Mouse (Mus musculus): ENCODE measurements around the gene Samd3. TPM values are rescaled to one million over a fixed set of nuclear protein-coding genes. Genes with fewer than 3 reads are reported as not detected.

Gene Samd3
- total RNA-seq (2021), result not detected
- long read RNA-seq, experiment 1, result 0 reads
- long read RNA-seq, experiment 2, result 0 reads

DNA sequence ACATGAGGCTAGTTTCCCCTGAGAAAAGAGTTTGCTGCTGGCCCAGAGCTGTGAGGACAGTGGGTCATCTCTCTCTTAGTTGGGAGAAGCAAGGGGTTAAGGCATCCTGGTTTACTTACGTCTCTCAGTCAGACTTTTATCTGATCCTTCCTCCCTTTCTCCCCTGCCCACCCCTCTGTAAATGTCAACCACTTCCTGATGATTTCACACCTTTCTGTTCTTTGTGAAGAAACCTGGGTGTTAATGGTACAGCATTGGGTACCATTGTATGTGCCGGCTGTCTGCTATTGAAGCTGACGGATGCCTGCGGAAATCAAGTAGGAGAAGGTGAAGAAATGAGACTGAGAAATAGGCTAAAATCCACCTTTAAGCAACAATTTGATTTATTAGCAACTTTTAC lies at the start of gene Samd3:
Samd3 (plus strand) TSS at position 220 of the 400 bp plus-strand sequence.
- DNase-seq (ENCODE audit: low spot score), result no peak

GRCm38 (mm10) chr10:26185289-26185688 lies 44.2 kb upstream of the Samd3 start:
- DNase-seq (ENCODE audit: low spot score), result no peak

DNA sequence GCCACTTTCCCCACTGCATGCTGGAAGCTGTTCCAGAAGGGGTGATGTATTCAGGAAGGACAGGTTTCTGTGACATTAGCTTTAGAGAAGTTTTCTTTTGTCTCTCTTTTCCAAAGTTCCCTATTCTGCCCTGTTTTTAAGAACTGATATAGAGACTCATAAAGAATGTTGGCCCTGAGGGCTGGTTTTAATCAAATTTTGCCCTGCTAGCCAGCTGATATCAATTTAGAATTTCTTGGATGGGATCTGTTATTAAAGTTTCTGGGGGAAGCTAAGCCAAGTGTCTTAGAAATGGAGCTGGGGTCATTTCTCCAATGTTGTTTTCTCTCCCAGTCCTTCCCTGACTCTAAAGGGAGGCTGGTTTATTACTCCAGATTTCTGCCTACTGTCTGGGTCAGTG lies 38.7 kb upstream of the Samd3 start:
- no peak for DNase-seq (ENCODE audit: low spot score)

DNA sequence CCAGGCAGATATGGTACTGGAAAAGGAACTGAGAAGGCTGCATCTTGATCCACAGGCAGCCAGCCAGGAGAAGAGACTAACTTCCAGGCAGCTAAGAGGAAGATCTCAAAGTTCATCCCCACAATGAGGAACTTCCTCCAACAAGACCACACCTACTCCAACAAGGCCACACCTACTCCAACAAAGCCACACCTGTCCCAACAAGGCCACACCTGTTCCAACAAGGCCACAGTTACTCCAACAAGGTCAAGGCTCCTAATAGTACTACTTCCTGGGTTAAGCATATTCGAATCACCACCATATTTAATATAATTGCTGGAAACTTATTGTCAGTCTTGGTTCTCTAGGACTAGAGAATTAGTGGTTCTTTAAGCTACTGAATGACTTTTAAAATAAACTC lies 34.6 kb upstream of the Samd3 start:
- DNase-seq (ENCODE audit: low spot score), result no peak

DNA sequence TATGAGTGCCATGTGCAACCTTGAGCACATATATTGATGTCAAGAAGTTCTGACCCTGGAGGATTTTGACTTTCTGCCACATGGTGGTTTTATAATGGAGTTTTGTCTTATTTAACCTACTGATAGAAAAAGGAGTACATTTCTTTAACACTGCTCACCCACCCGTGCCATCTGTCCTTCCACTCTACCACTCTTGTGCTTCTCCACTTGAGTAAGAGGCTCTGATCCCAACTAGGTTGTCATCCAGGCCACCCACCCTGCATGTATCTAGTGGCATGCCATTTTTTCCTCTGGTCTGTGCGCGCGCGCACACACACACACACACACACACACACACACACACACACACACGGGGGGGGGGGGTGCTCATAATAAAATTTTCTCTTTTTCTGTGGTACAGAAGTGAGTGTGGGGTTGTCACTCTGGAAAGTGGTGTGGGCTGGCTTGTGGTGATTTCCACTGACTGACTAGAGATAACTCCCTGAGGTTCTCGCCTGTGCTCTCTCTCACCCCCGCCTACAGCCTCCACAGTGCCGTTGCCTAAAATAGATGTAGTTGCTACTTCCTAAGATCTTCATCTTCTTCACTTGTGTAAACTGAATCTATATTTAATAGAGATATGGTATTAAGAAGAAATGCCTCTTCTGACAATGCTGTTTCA lies 26.7 kb upstream of the Samd3 start:
- no peak for DNase-seq (ENCODE audit: low spot score)

GRCm38 (mm10) chr10:26220729-26221128 lies 8.8 kb upstream of the Samd3 start:
- DNase-seq (ENCODE audit: low spot score), result no peak

GRCm38 (mm10) chr10:26226241-26226640 lies 3.3 kb upstream of the Samd3 start:
- no peak for DNase-seq (ENCODE audit: low spot score)

DNA sequence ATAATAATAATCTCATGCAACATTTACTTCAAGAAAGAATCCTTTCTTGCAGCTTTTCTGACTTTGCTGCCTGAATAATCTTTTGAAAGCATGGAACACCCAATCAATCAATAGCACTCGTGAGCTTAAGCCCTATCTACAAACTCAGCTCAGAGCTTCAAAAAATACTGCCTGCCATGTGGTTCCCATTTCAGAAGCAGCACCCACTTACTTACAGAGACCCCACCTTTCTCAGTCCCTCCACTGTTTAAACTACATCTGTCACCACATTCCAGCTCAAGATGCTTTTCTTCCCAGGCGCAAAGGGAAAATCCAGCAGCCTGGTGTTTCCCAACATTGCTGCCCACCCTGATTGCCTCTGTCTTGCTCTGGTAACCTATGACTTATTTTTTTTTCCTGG lies 2.8 kb upstream of the Samd3 start:
- no peak for DNase-seq (ENCODE audit: low spot score)

- no peak for DNase-seq (ENCODE audit: low spot score)
Observed at GRCm38 (mm10) chr10:26228187-26228586, 1.3 kb upstream of the Samd3 start.

DNA sequence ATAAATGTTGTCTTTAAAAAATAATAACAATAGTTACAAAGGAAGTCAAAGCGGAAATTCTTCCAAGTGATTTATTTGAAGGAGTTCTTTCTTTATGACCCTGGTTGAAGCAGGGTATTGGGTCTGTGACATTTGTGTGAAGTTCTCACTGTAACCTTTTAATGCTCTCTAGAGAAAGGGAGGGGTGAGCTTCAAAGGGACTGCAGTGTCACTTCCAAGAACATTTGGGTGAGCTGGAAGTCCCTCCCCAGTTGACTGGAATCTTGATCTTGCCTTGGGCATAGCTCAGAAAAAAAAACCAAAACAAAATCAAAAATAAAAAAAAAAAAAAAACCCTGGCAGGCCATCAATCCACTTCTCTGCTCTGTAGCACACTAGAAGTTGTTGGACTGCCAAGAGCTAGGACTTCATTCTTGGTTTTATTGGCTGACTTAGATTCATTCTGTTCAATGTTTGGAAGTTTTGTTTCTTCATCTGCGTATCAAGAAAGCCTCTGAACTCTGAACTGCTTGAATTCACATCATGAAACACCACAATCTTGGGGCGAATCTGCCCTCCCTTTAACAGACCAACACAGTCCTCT lies 2.7 kb downstream of the Samd3 start:
- no peak for DNase-seq (ENCODE audit: low spot score)

GRCm38 (mm10) chr10:26238559-26238958 lies 9.1 kb downstream of the Samd3 start:
- DNase-seq (ENCODE audit: low spot score), result no peak

- no peak for DNase-seq (ENCODE audit: low spot score)
Observed at GRCm38 (mm10) chr10:26239090-26239489, 9.6 kb downstream of the Samd3 start.

DNA sequence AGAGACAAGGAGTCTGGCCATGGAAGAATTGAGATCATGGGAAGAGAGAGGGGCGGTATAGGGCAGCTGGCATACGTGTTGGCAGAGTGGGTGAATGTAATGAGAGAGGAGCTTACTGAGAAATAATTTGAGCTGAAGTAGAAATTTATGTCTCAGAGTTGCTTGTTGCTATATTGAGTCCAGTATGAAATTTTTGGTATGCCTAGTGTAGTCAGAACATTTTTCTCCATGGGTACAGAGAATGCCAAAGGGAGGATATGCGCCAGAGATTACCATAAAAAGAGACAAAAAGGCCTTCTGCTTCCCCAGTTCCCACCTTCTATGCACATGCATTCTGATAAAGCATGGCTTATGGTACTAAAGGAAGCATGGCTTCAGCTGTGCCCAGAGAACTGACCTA lies 13.7 kb downstream of the Samd3 start:
- DNase-seq (ENCODE audit: low spot score), result no peak

GRCm38 (mm10) chr10:26244466-26244865 lies 15.0 kb downstream of the Samd3 start:
- no peak for DNase-seq (ENCODE audit: low spot score)

DNA sequence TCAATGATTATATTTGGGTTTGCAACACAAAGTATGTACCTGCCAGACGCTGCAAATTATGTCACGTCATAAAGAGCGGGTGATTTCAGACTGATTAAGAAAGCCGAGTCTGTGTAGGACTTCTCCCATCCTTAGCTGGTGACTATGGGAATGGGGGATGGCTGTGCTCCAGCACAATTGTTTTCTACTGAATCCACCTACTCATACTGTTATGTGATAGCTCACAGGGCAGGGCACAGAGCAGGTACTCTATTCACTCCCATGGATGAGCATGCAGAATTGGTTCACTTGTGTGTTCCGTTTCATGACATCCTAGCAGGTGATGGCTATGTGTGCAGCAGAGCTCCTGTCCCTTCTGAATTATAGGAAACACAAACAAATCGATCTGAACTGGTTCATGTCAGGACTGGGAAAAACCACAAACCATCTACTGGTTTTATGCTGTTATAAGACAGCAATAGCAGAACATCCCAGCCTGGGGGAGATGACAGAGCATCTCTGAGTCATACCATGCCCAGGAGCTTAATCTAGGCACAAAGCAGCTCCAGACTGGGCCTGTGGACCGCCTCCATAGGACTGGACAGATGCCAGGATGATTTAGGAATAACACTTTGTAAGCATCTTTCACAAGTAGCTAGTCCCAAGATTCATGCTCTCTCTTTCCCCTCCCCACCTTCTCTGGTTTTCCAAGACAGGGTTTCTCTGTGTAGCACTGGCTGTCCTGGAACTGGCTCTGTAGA lies 20.1 kb downstream of the Samd3 start:
- no peak for DNase-seq (ENCODE audit: low spot score)

- no peak for DNase-seq (ENCODE audit: low spot score)
Observed at GRCm38 (mm10) chr10:26259908-26260307, 30.4 kb downstream of the Samd3 start.

GRCm38 (mm10) chr10:26263744-26264459 lies 34.4 kb downstream of the Samd3 start:
- DNase-seq (ENCODE audit: low spot score), result no peak

GRCm38 (mm10) chr10:26275414-26275813 lies 45.9 kb downstream of the Samd3 start:
- DNase-seq (ENCODE audit: low spot score), result no peak

GRCm38 (mm10) chr10:26280009-26280408 lies 50.5 kb downstream of the Samd3 start:
- DNase-seq (ENCODE audit: low spot score), result no peak

DNA sequence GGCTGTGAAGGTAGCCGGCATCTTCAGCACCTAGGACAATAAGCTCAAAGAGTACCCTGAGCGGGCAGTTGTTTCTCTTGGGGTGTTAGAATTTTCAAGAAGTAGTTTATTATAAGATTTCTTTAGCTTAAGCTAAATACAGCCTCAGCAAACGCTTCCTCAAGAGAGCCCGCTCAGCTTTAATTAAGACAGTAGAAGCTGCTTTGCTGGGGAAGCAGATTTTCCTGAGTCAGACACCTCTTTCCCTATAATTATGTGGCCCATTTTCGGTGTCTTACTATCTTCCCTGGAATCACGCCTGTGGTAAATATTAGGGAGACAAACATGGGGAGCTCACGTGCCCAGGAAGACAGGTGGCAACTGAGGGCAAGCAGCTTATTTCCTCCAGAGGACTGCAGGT lies 57.6 kb downstream of the Samd3 start:
- DNase-seq (ENCODE audit: low spot score), result no peak

DNA sequence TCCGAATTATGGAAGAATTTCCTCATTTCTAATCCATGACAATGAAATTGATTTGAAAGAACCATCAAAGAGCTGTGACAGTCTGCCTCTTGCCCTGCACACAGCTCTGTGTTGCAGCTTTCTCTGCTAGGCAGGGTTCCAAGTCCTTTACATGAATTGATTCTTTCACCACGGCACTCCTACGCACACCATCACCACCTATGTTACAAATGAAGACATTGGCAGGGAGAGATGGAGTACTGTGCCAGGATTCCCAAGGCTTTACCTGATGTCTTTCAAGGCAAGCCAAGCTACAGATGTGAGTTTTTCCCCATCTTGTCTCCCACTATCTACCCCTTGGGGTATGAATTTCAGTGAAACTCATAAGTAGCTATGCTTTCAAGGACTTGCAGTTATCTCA lies 67.7 kb downstream of the Samd3 start:
- no peak for DNase-seq (ENCODE audit: low spot score)

GRCm38 (mm10) chr10:26297626-26298025 lies 68.1 kb downstream of the Samd3 start:
- no peak for DNase-seq (ENCODE audit: low spot score)

Measured in gastrocnemius, adult 18-20 months (tissue).